Mouse (Mus musculus) urinary bladder, adult 2 months (tissue): ENCODE data around the gene Mup2. TPM values are rescaled to one million over a fixed set of nuclear protein-coding genes. Genes with fewer than 3 reads are reported as not detected.
"Not testable (repeated sequence)": the region's sequence is repeated elsewhere in the genome, so short reads cannot be mapped to it uniquely, and the experiment has no call there.

Experiments
- DNase-seq: peaks from one replicate; pipeline ENCODE4 v3.0.0; 2022; ENCODE audit warnings: low spot score
- polyA plus RNA-seq: library from polyadenylated mRNA; depleted of rRNA; stranded (reverse); fragments of >200 nt; gene quantifications from 2 replicates; pipeline ENCODE4 v1.2.3, GENCODE M21; 2012; rRNA removed

Mup2 gene
- polyA plus RNA-seq: not detected in 2 replicates

DNA sequence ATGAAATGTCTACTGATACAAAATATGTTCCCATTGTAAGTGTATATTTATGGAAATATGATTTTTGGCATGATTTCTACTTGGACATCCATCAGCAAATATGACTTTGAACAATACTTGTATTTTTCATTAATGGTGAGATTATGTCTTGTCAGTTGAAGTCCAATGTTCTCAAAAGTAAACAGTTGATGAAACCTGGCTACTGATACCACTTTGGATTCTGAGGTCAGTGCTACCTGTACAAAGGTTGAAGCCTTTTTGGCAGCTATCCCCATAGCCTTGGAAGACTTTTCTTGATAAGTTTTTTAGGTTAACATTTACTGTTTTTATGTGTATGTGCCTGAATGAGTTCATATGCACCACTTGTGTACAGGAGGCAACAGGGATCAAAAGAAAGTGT lies at the start of gene Mup2:
TSS of gene Mup2 (minus strand) at position 101 of the 400 bp plus-strand sequence.
- DNase-seq: not testable (repeated sequence)

Other genes starting within 250 kb of the Mup2 start
- gene Slc46a2, start 239.2 kb downstream of the Mup2 start, polyA plus RNA-seq: 0.97 and 1.3 TPM in 2 replicates
- not detected in 2 replicates for gene Mup4, start 193.6 kb downstream of the Mup2 start, polyA plus RNA-seq
- gene Mup6, start 190.0 kb downstream of the Mup2 start, polyA plus RNA-seq: not detected in 2 replicates
- not detected in 2 replicates for gene Mup7, start 83.8 kb downstream of the Mup2 start, polyA plus RNA-seq
- gene Mup8, start 68.3 kb upstream of the Mup2 start, polyA plus RNA-seq: not detected in 2 replicates